Mouse (Mus musculus): ENCODE measurements at regions not wholly inside any gene's neighbourhood (a gene's known extent, or its start where the extent isn't known, plus 50 kb on each side); places are given as distances from the start of the nearest gene placed in this dataset.

DNA sequence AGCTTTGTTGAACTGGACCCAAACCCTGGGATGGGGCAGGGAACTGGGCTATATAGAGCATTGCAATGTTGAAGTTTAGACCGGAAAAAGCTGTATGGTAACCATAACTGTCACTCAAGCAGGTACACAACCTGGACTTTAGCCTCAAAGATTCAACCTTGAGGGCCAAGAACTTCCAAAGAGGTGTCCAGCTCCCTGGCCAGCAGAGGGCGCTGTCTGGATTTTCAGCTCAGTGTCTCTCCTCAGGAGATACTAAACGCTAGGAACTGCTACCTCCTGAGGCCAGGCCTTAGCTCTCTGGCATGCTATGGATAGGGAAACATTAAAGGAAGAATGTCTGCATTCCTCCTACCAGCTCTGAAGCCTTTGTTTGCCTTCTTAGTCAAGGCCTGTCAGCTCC, 189.4 kb upstream of the Six2 start:
- Histone ChIP-seq H3K9me3 (no peaks in the 10 kb centered on the region), H3K36me3 (replicated peaks) (no peaks in the 10 kb centered on the region), H3K9ac (no peak overlapping the region), H3K27me3 (peaks cover 31% of the 10 kb centered on the region), H3K27ac (no peak overlapping the region), H3K4me1 (peaks cover 34% of the 10 kb centered on the region), H3K4me2 (no peak overlapping the region), H3K4me3 (replicated peaks) (no peak overlapping the region)
- no peak for ATAC-seq (ENCODE audit: low FRiP score)
- WGBS = 32% methylated on average over 3 of the region's 3 CpGs

DNA sequence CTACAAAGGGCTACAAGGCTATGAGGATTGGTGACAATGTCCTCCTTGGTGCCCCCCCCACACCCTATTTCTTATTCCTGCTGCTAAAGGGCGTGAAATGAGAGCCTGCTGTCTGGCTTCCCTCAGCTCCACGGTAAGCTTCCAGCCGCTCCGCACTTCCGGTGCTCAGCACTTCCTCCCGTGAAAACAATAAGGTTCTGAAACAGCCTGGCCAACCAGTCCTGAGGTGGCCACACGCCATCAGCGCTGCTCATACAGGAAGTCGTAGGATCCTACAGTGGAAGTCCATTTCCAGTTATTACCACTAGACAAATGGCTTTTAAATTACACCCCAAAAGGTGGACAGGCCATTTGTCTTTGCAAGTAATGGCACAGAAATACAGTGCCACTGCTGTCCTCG, 188.8 kb upstream of the Six2 start:
- no peak overlapping the region for H3K4me2 ChIP-seq
- no peak overlapping the region for H3K4me3 ChIP-seq (replicated peaks)
- no peaks in the 10 kb centered on the region for H3K9me3 ChIP-seq
- no peak for ATAC-seq (ENCODE audit: low FRiP score)
- 71% methylated on average over 10 of the region's 10 CpGs for WGBS
- no peak overlapping the region for H3K9ac ChIP-seq
- H3K27ac ChIP-seq = no peak overlapping the region
- no peaks in the 10 kb centered on the region for H3K36me3 ChIP-seq (replicated peaks)
- peaks cover 28% of the 10 kb centered on the region for H3K4me1 ChIP-seq
- H3K27me3 ChIP-seq = peaks cover 31% of the 10 kb centered on the region

DNA sequence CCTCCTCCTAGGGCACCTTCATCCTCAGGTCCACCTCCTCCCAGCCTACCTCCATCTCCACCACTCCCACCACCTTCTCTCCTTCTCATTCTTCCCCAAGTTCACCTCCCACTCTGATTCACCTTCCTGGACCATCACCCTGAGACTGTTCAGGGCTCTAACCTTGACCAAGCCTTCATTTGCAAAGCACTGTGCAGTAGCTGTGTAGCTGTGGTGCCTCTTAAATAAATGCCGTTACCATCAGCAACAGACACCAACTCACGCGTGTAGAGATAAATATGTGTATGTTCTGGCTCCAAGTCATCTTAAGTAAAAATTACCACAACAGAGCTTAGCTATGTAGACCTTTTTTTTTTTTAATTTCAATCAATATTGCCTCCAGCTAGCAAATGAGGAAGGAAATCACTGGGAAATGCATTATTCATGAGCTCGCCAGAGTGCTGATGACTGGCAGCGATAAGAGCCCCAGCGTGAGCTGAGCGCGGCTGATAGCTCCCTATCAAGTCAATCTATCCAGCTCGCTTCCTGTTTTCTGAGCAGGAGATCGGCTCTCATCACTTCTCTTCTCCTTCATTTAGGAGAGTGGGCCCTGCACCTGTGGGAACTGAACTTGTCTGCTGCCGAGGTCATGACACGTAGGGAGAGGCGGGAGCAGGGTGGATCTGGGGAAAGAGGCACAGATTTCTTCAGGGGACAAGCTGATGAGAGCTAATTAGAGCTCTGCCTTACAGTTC, 185.9 kb upstream of the Six2 start:
- peak overlapping the region; percentile 59; the same call in 1 of the 2 replicates for H3K27ac ChIP-seq
- no peaks in the 10 kb centered on the region for H3K36me3 ChIP-seq (replicated peaks)
- WGBS = 11% methylated on average over 13 of the region's 13 CpGs
- H3K9ac ChIP-seq = no peak overlapping the region
- no peaks in the 10 kb centered on the region for H3K9me3 ChIP-seq
- H3K27me3 ChIP-seq = peaks cover 23% of the 10 kb centered on the region
- H3K4me2 ChIP-seq = peak overlapping the region; percentile 56
- H3K4me3 ChIP-seq (replicated peaks) = peak overlapping the region; percentile 25; the same call in 1 of the 2 replicates
- H3K4me1 ChIP-seq = peaks cover 26% of the 10 kb centered on the region
- ATAC-seq (ENCODE audit: low FRiP score) = peak; percentile 75

DNA sequence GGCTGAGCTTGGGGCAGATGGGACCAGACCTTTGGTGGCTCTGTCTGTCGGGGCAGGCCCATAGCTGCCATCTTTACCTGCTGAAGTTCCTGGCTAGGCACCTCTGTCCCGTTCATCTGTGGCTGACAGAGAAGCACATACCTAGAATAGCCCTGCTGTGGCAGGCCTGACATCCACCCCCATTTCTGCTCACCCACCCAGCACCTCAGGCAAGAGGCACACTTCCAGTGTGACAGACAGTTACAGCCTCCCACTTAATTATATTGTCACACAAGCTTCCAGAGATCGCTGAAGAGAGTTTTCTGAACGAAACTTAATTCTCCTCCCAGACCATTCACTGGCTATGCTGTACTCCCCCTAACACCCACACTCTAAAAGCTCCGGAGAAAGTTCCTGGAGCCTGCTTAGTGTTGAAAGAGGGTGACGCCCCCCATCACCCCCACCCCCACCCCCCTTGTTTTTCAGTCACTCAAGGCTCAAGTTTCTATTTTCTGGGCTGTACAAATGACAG, 184.9 kb upstream of the Six2 start:
- Histone ChIP-seq H3K9me3 (no peaks in the 10 kb centered on the region), H3K9ac (no peak overlapping the region), H3K27ac (0 out of 2 replicates have a peak overlapping the region, but pooled peaks have one; percentile 0), H3K4me3 (replicated peaks) (no peak overlapping the region), H3K4me1 (peaks cover 31% of the 10 kb centered on the region), H3K36me3 (replicated peaks) (no peaks in the 10 kb centered on the region), H3K4me2 (no peak overlapping the region), H3K27me3 (peaks cover 17% of the 10 kb centered on the region)
- 53% methylated on average over 6 of the region's 6 CpGs for WGBS
- ATAC-seq (ENCODE audit: low FRiP score) = no peak

DNA sequence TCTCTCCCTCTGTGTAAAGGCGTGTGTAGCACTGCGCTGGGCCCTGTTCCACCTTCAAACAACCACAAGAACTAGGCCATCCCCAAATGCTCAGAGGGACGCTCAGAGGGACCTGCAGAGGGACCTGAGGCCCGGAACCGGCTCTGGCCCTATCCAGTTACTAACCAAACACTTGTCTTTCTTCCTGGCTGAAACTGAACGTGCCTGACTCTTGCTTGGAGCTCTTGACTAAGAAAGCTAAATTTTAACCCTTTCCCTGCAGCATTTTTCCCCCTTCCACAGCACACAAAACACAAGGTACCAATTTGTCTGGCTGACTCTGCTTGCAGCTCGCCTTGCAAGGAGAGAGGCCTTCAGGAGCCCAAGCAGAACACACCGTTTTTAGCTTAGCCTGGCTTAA, 182.3 kb upstream of the Six2 start:
- Histone ChIP-seq H3K4me2 (no peak overlapping the region), H3K9me3 (no peaks in the 10 kb centered on the region), H3K36me3 (replicated peaks) (no peaks in the 10 kb centered on the region), H3K4me3 (replicated peaks) (no peak overlapping the region), H3K4me1 (peaks cover 31% of the 10 kb centered on the region), H3K27ac (no peak overlapping the region), H3K9ac (no peak overlapping the region), H3K27me3 (peaks cover 12% of the 10 kb centered on the region)
- no peak for ATAC-seq (ENCODE audit: low FRiP score)
- WGBS = 54% methylated on average over 8 of the region's 8 CpGs

DNA sequence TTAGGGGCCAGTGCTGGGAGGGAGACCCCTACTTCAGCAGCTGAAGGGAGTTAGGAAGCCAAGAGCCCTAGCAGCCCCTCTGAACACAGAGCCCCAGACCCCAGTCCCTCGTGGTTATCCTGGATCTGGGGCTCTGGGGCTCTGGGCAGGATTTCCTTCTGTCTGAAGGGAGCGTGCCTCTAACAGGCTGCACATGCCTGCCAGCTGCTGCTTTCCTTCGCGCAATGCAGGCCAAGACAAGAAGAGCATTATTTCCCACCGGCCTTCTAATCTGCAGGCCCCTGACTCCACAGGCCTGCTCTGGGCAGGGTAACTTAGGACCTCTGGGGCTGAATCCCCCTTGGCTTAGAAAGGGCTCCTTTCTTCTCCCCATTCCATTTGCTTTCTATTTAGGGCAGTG, 181.1 kb upstream of the Six2 start:
- WGBS = 44% methylated on average over 5 of the region's 5 CpGs
- Histone ChIP-seq H3K4me3 (replicated peaks) (no peak overlapping the region), H3K4me2 (no peak overlapping the region), H3K9me3 (no peaks in the 10 kb centered on the region), H3K9ac (0 out of 2 replicates have a peak overlapping the region, but pooled peaks have one; percentile 21), H3K27ac (no peak overlapping the region), H3K27me3 (0 out of 2 replicates have a peak, but pooled peaks cover 8% of the 10 kb centered on the region), H3K36me3 (replicated peaks) (no peaks in the 10 kb centered on the region), H3K4me1 (peaks cover 25% of the 10 kb centered on the region)
- ATAC-seq (ENCODE audit: low FRiP score) = no peak

DNA sequence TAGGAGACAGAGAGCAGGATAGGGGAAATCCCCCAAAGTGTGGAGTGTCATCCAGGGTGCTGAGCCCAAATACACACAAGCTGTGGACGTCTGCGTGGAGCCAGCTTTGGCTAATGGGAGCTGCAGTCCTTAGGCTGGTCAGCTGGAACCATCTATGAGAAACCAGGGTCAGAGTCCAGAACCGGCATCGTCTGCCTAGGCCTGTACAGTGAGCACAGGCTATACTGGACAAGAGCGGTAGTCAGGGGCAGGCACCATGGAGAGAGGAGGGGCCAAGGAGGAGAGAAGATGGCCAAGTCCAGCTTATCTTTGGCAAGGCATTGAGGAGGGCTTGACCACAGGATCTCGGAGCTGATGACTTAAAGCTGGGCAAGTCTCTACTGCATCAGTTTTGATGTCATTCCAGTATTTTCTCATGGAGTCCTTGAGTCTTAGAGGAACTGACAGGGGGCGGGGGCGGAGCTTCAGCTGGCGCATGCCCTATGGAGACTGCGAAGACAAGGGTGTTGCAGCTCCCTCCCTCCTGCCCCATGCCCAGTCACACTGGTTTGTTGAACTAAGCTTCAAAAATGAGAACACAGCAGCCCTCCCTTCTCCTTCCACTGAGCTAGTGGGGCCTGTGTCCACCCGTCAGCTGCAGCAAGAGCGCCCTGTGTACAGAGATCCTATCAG, 180.0 kb upstream of the Six2 start:
- no peaks in the 10 kb centered on the region for H3K36me3 ChIP-seq (replicated peaks)
- H3K4me1 ChIP-seq = peaks cover 15% of the 10 kb centered on the region
- 0 out of 2 replicates have a peak, but pooled peaks cover 8% of the 10 kb centered on the region for H3K27me3 ChIP-seq
- no peak overlapping the region for H3K27ac ChIP-seq
- ATAC-seq (ENCODE audit: low FRiP score) = no peak
- WGBS = 81% methylated on average over 12 of the region's 12 CpGs
- H3K9me3 ChIP-seq = no peaks in the 10 kb centered on the region
- H3K4me2 ChIP-seq = no peak overlapping the region
- no peak overlapping the region for H3K9ac ChIP-seq
- no peak overlapping the region for H3K4me3 ChIP-seq (replicated peaks)

DNA sequence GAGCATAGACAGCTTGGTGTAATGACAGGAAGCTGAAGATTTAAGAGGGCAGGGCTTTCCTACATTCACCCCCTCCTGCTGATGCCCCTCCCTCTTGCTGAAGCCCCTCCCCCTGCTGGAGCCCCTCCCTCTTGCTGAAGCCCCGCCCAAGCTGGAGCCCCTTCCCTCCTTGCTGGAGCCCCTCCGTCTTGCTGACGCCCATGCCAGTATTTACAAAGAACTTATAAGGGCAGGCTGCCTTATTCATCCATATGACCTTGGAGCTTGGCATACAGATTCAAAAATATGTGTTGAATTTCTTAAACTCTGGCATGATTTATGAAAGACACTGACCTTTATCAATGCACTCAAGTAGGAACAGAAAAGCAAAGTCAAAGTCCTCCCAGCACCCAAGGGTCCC, 178.5 kb upstream of the Six2 start:
- Histone ChIP-seq H3K27me3 (0 out of 2 replicates have a peak, but pooled peaks cover 3% of the 10 kb centered on the region), H3K9me3 (no peaks in the 10 kb centered on the region), H3K36me3 (replicated peaks) (no peaks in the 10 kb centered on the region), H3K4me2 (no peak overlapping the region), H3K4me3 (replicated peaks) (no peak overlapping the region), H3K4me1 (peaks cover 11% of the 10 kb centered on the region), H3K9ac (no peak overlapping the region), H3K27ac (no peak overlapping the region)
- WGBS = 64% methylated on average over 3 of the region's 3 CpGs
- ATAC-seq (ENCODE audit: low FRiP score) = no peak

DNA sequence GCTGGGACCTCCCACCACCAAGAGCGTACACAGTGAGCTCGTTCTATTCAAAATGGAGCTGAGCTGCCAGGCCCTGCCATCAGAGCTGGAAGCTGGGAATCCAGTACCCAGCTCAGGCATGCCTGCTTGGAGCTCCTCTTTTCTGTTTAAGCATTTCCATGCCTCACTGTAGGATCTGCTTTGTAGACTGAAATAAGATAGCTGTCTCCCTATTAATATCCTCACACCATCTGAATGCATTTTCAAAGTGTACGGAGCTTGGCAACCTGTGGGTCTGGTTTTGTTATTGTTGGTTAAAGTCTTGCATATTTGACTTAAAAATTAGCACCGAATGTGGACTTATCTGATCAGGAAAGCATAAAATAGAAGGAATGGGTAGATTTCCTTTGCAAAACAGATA, 177.9 kb upstream of the Six2 start:
- no peak for ATAC-seq (ENCODE audit: low FRiP score)
- peaks cover 11% of the 10 kb centered on the region for H3K4me1 ChIP-seq
- H3K27me3 ChIP-seq = 0 out of 2 replicates have a peak, but pooled peaks cover 3% of the 10 kb centered on the region
- H3K9ac ChIP-seq = no peak overlapping the region
- no peaks in the 10 kb centered on the region for H3K36me3 ChIP-seq (replicated peaks)
- WGBS = 95% methylated on average over 4 of the region's 4 CpGs
- no peak overlapping the region for H3K4me3 ChIP-seq (replicated peaks)
- no peaks in the 10 kb centered on the region for H3K9me3 ChIP-seq
- H3K4me2 ChIP-seq = no peak overlapping the region
- H3K27ac ChIP-seq = no peak overlapping the region

DNA sequence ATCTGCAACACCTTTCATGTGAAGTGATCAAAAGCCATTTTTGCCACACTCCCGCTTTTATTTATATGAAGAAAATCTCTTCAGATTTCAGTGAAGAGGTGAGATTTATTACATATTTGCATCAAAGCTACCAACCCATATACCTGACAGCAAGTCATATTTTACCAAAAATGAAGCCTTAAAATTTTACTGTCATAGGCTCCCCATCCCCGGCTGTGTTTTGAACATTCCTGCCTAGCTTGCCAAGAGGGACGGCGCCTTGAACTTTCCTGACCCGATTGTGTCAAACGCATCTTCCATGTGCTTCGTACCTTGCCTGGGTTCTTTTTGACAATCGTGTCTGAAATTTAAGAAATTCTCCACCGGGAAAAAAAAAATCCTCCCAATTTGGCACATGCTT, 173.3 kb upstream of the Six2 start:
- WGBS = 92% methylated on average over 9 of the region's 9 CpGs
- Histone ChIP-seq H3K4me1 (peaks cover 14% of the 10 kb centered on the region), H3K36me3 (replicated peaks) (no peaks in the 10 kb centered on the region), H3K27ac (no peak overlapping the region), H3K4me2 (no peak overlapping the region), H3K9ac (no peak overlapping the region), H3K9me3 (no peaks in the 10 kb centered on the region), H3K4me3 (replicated peaks) (no peak overlapping the region), H3K27me3 (no peaks in the 10 kb centered on the region)
- ATAC-seq (ENCODE audit: low FRiP score) = no peak

DNA sequence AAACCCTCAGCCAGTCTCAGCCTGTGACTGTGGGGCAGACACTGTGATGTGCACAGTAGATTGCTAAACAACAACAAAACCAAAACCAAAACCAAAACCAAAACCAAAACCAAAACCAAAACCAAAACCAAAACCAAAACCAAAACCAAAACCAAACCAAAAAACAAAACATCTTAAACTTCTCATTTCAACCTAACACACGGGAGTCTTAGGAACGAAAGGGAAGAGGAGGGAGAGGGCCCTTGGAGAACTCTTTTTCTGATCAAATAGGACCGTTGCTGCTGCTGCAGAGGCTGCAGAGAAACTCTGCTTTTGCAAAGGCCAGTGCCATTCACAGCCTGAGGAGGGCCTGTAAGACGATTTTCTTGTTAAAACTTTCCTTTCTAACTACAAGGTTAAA, 172.7 kb upstream of the Six2 start:
- H3K4me2 ChIP-seq = no peak overlapping the region
- no peaks in the 10 kb centered on the region for H3K9me3 ChIP-seq
- ATAC-seq (ENCODE audit: low FRiP score) = no peak
- no peak overlapping the region for H3K4me3 ChIP-seq (replicated peaks)
- no peaks in the 10 kb centered on the region for H3K27me3 ChIP-seq
- H3K4me1 ChIP-seq = peaks cover 14% of the 10 kb centered on the region
- no peak overlapping the region for H3K27ac ChIP-seq
- H3K9ac ChIP-seq = no peak overlapping the region
- no peaks in the 10 kb centered on the region for H3K36me3 ChIP-seq (replicated peaks)
- 70% methylated on average over 4 of the region's 4 CpGs for WGBS

DNA sequence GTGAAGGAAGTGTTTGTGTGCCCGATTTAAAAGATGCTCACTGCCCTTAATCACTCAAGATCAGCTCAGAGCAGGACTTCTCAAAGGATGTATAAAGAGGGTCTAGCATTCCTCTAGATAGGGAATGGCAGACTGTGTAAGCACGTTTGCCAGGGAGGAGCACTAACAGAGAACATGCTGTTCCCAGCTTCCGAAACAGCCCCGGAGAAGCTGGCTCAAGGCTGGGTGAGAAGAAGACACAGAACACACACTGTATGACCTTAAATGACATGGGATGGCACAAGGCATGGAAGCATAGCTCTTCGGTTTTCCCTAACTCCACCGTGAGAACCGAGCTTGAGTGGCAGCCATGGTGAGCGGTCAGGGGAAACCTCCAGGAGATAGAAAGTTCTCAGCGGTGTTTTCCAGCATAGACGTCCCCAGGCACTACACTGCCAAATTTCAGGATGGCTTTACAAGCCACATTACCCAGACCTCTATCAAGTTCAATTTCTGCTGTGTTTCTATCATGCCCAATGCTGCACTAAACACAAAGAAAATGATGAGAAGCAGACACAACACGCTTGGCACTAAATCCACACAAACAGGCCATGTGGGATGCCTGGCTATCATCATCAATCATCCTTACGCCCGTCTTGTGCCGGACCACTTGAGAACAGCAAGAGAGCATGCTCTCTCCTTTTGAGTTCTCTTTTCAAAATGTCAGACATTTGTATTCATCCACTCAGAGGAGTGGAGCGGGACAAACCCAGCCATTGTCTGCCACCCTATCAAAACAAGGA, 172.0 kb upstream of the Six2 start:
- no peak overlapping the region for H3K4me2 ChIP-seq
- H3K9ac ChIP-seq = no peak overlapping the region
- ATAC-seq (ENCODE audit: low FRiP score) = no peak
- no peak overlapping the region for H3K4me3 ChIP-seq (replicated peaks)
- no peak overlapping the region for H3K27ac ChIP-seq
- H3K9me3 ChIP-seq = no peaks in the 10 kb centered on the region
- WGBS = 87% methylated on average over 15 of the region's 15 CpGs
- H3K36me3 ChIP-seq (replicated peaks) = no peaks in the 10 kb centered on the region
- H3K4me1 ChIP-seq = peaks cover 14% of the 10 kb centered on the region
- H3K27me3 ChIP-seq = no peaks in the 10 kb centered on the region

Data from forebrain, embryonic 12.5 days (tissue).